Mouse (Mus musculus): ENCODE results near the gene Zfp526. TPM values are rescaled to one million over a fixed set of nuclear protein-coding genes. Genes with fewer than 3 reads are reported as not detected.

The Zfp526 gene
- polyA plus RNA-seq (2012; fragmentation: generic; extraction: Trizol): 5.4 TPM
- long read RNA-seq, experiment 1, partial matches to known transcripts: 0 of 1 reads
- long read RNA-seq, experiment 1, other reads (novel, unspliced or antisense): 1 of 1 reads
- long read RNA-seq, experiment 2, partial matches to known transcripts: 0 of 4 reads
- long read RNA-seq, experiment 2, other reads (novel, unspliced or antisense): 1 of 4 reads

- Histone ChIP-seq H3K36me3 (ENCODE audit: control insufficient read depth, insufficient read depth) (no peaks in the 10 kb centered on the region), H3K4me3 (ENCODE audit: insufficient read depth, poor library complexity, severe bottlenecking) (peak within 1 kb of the TSS; percentile 44), H3K27me3 (ENCODE audit: control insufficient read depth, insufficient read depth, insufficient read length) (no peaks in the 10 kb centered on the region), H3K79me2 (ENCODE audit: control insufficient read depth, insufficient read depth) (peaks cover 26% of the 10 kb centered on the region), H3ac (ENCODE audit: control insufficient read depth, insufficient read length, low read depth) (peak within 1 kb of the TSS; percentile 63), H3K79me3 (ENCODE audit: low read depth) (peaks cover 11% of the 10 kb centered on the region)
- TF ChIP-seq MAX (IDR thresholded peaks at IDR 0.05): no peak
- peak; percentile 78 for TF ChIP-seq USF1 (IDR thresholded peaks at IDR 0.05; ENCODE audit: low read depth)
These were observed at the start of gene Zfp526 for GRCm38 (mm10) chr7:25221102-25221883. Zfp526 (plus strand) TSS chr7:25221425.

- H3K79me2 ChIP-seq (ENCODE audit: control insufficient read depth, insufficient read depth): no peaks in the 10 kb centered on the region
- no peak for TF ChIP-seq CEBPB (IDR thresholded peaks at IDR 0.05; ENCODE audit: low read depth)
- TF ChIP-seq USF1 (IDR thresholded peaks at IDR 0.05; ENCODE audit: low read depth): no peak
- no peak for TF ChIP-seq MYOD1 (IDR thresholded peaks at IDR 0.05; ENCODE audit: control insufficient read depth, insufficient read length, low read depth)
- TF ChIP-seq MYOG (IDR thresholded peaks at IDR 0.05; ENCODE audit: control insufficient read depth, extremely low read depth, insufficient read length): no peak
- no peaks in the 10 kb centered on the region for H3K79me3 ChIP-seq (ENCODE audit: low read depth)
- peaks cover 92% of the 10 kb centered on the region for H3K27me3 ChIP-seq (ENCODE audit: control insufficient read depth, insufficient read depth, insufficient read length)
- no peaks in the 10 kb centered on the region for H3K36me3 ChIP-seq (ENCODE audit: control insufficient read depth, insufficient read depth)
- H3K4me3 ChIP-seq (ENCODE audit: insufficient read depth, poor library complexity, severe bottlenecking): no peak overlapping the region
- no peak overlapping the region for H3ac ChIP-seq (ENCODE audit: control insufficient read depth, insufficient read length, low read depth)
These were observed 48.6 kb upstream of the Zfp526 start for GRCm38 (mm10) chr7:25172669-25173068.

- H3K79me2 ChIP-seq (ENCODE audit: control insufficient read depth, insufficient read depth): no peaks in the 10 kb centered on the region
- no peak overlapping the region for H3ac ChIP-seq (ENCODE audit: control insufficient read depth, insufficient read length, low read depth)
- no peaks in the 10 kb centered on the region for H3K36me3 ChIP-seq (ENCODE audit: control insufficient read depth, insufficient read depth)
- H3K79me3 ChIP-seq (ENCODE audit: low read depth): no peaks in the 10 kb centered on the region
- peaks cover 90% of the 10 kb centered on the region for H3K27me3 ChIP-seq (ENCODE audit: control insufficient read depth, insufficient read depth, insufficient read length)
- H3K4me3 ChIP-seq (ENCODE audit: insufficient read depth, poor library complexity, severe bottlenecking): no peak overlapping the region
- TF ChIP-seq MAX (IDR thresholded peaks at IDR 0.05) (no peak), CTCF (IDR thresholded peaks at IDR 0.05; ENCODE audit: control insufficient read depth, insufficient read depth, insufficient read length) (no peak), FOSL1 (IDR thresholded peaks at IDR 0.05; ENCODE audit: insufficient read depth, low read length, poor library complexity, severe bottlenecking) (no peak), MYOG (IDR thresholded peaks at IDR 0.05; ENCODE audit: control insufficient read depth, extremely low read depth, insufficient read length) (no peak), MYOD1 (IDR thresholded peaks at IDR 0.05; ENCODE audit: control insufficient read depth, insufficient read length, low read depth) (no peak), CEBPB (IDR thresholded peaks at IDR 0.05; ENCODE audit: low read depth) (no peak), USF1 (IDR thresholded peaks at IDR 0.05; ENCODE audit: low read depth) (no peak)
These were observed 46.9 kb upstream of the Zfp526 start for GRCm38 (mm10) chr7:25174343-25174742.

GRCm38 (mm10) chr7:25178317-25178716 is 42.9 kb upstream of the Zfp526 start:
- Histone ChIP-seq H3K79me3 (ENCODE audit: low read depth) (no peaks in the 10 kb centered on the region), H3K27me3 (ENCODE audit: control insufficient read depth, insufficient read depth, insufficient read length) (peaks cover 78% of the 10 kb centered on the region), H3ac (ENCODE audit: control insufficient read depth, insufficient read length, low read depth) (no peak overlapping the region), H3K79me2 (ENCODE audit: control insufficient read depth, insufficient read depth) (no peaks in the 10 kb centered on the region), H3K36me3 (ENCODE audit: control insufficient read depth, insufficient read depth) (no peaks in the 10 kb centered on the region), H3K4me3 (ENCODE audit: insufficient read depth, poor library complexity, severe bottlenecking) (no peak overlapping the region)
- TF ChIP-seq CEBPB (IDR thresholded peaks at IDR 0.05; ENCODE audit: low read depth): no peak
- no peak for TF ChIP-seq MAX (IDR thresholded peaks at IDR 0.05)
- no peak for TF ChIP-seq MYOD1 (IDR thresholded peaks at IDR 0.05; ENCODE audit: control insufficient read depth, insufficient read length, low read depth)
- no peak for TF ChIP-seq FOSL1 (IDR thresholded peaks at IDR 0.05; ENCODE audit: insufficient read depth, low read length, poor library complexity, severe bottlenecking)
- no peak for TF ChIP-seq CTCF (IDR thresholded peaks at IDR 0.05; ENCODE audit: control insufficient read depth, insufficient read depth, insufficient read length)
- TF ChIP-seq MYOG (IDR thresholded peaks at IDR 0.05; ENCODE audit: control insufficient read depth, extremely low read depth, insufficient read length): no peak
- no peak for TF ChIP-seq USF1 (IDR thresholded peaks at IDR 0.05; ENCODE audit: low read depth)

GRCm38 (mm10) chr7:25178787-25179605 is 42.2 kb upstream of the Zfp526 start:
- Histone ChIP-seq H3K79me3 (ENCODE audit: low read depth) (no peaks in the 10 kb centered on the region), H3K27me3 (ENCODE audit: control insufficient read depth, insufficient read depth, insufficient read length) (peaks cover 71% of the 10 kb centered on the region), H3K4me3 (ENCODE audit: insufficient read depth, poor library complexity, severe bottlenecking) (no peak overlapping the region), H3K79me2 (ENCODE audit: control insufficient read depth, insufficient read depth) (no peaks in the 10 kb centered on the region), H3K36me3 (ENCODE audit: control insufficient read depth, insufficient read depth) (no peaks in the 10 kb centered on the region), H3ac (ENCODE audit: control insufficient read depth, insufficient read length, low read depth) (no peak overlapping the region)
- no peak for TF ChIP-seq MYOD1 (IDR thresholded peaks at IDR 0.05; ENCODE audit: control insufficient read depth, insufficient read length, low read depth)
- no peak for TF ChIP-seq FOSL1 (IDR thresholded peaks at IDR 0.05; ENCODE audit: insufficient read depth, low read length, poor library complexity, severe bottlenecking)
- TF ChIP-seq CEBPB (IDR thresholded peaks at IDR 0.05; ENCODE audit: low read depth): no peak
- TF ChIP-seq MAX (IDR thresholded peaks at IDR 0.05): no peak
- no peak for TF ChIP-seq MYOG (IDR thresholded peaks at IDR 0.05; ENCODE audit: control insufficient read depth, extremely low read depth, insufficient read length)
- no peak for TF ChIP-seq CTCF (IDR thresholded peaks at IDR 0.05; ENCODE audit: control insufficient read depth, insufficient read depth, insufficient read length)
- TF ChIP-seq USF1 (IDR thresholded peaks at IDR 0.05; ENCODE audit: low read depth): no peak
